Mouse (Mus musculus): ENCODE results near the gene Ube2h. TPM values are rescaled to one million over a fixed set of nuclear protein-coding genes. Genes with fewer than 3 reads are reported as not detected.
A peak's percentile ranks its signal among the peaks of the same experiment; 100 is the strongest.
"Not testable (repeated sequence)": the region's sequence is repeated elsewhere in the genome, so short reads cannot be mapped to it uniquely, and the experiment has no call there.

Gene Ube2h
- polyA plus RNA-seq, 1 experiment: 35.4 TPM

- Histone ChIP-seq H3K4me1 (ENCODE audit: control insufficient read depth, insufficient read depth, low read length) (no peaks in the 10 kb centered on the region), H3K27me3 (ENCODE audit: control insufficient read depth, insufficient read depth, low read length) (no peaks in the 10 kb centered on the region), H3K4me3 (ENCODE audit: control insufficient read depth, low read depth, low read length) (no peak overlapping the region), H3K27ac (ENCODE audit: control insufficient read depth, insufficient read depth, low read depth, low read length) (no peak overlapping the region), H3K36me3 (ENCODE audit: control insufficient read depth, insufficient read depth, low read length) (no peaks in the 10 kb centered on the region)
- TF ChIP-seq POLR2A (IDR thresholded peaks at IDR 0.05; ENCODE audit: control insufficient read depth, low read depth, low read length) (no peak), CTCF (IDR thresholded peaks at IDR 0.05; ENCODE audit: control insufficient read depth, insufficient read depth, insufficient replicate concordance, low read depth, low read length) (no peak)
Measured at GRCm38 (mm10) chr6:30312006-30312405, 7.7 kb upstream of the Ube2h start.

- Histone ChIP-seq H3K36me3 (ENCODE audit: control insufficient read depth, insufficient read depth, low read length) (no peaks in the 10 kb centered on the region), H3K4me1 (ENCODE audit: control insufficient read depth, insufficient read depth, low read length) (peaks cover 2% of the 10 kb centered on the region; the same call in 1 of the 2 replicates), H3K27me3 (ENCODE audit: control insufficient read depth, insufficient read depth, low read length) (no peaks in the 10 kb centered on the region), H3K27ac (ENCODE audit: control insufficient read depth, insufficient read depth, low read depth, low read length) (no peak overlapping the region), H3K4me3 (ENCODE audit: control insufficient read depth, low read depth, low read length) (no peak overlapping the region)
- TF ChIP-seq POLR2A (IDR thresholded peaks at IDR 0.05; ENCODE audit: control insufficient read depth, low read depth, low read length) (no peak), CTCF (IDR thresholded peaks at IDR 0.05; ENCODE audit: control insufficient read depth, insufficient read depth, insufficient replicate concordance, low read depth, low read length) (no peak)
Measured at GRCm38 (mm10) chr6:30308751-30309150, 4.4 kb upstream of the Ube2h start.

- no peak overlapping the region for H3K27ac ChIP-seq (ENCODE audit: control insufficient read depth, insufficient read depth, low read depth, low read length)
- H3K4me3 ChIP-seq (ENCODE audit: control insufficient read depth, low read depth, low read length): no peak overlapping the region
- TF ChIP-seq POLR2A (IDR thresholded peaks at IDR 0.05; ENCODE audit: control insufficient read depth, low read depth, low read length) (no peak), CTCF (IDR thresholded peaks at IDR 0.05; ENCODE audit: control insufficient read depth, insufficient read depth, insufficient replicate concordance, low read depth, low read length) (no peak)
- H3K36me3 ChIP-seq (ENCODE audit: control insufficient read depth, insufficient read depth, low read length): no peaks in the 10 kb centered on the region
- no peaks in the 10 kb centered on the region for H3K27me3 ChIP-seq (ENCODE audit: control insufficient read depth, insufficient read depth, low read length)
- H3K4me1 ChIP-seq (ENCODE audit: control insufficient read depth, insufficient read depth, low read length): peaks cover 8% of the 10 kb centered on the region
Measured at GRCm38 (mm10) chr6:30307691-30308090, 3.4 kb upstream of the Ube2h start.

GRCm38 (mm10) chr6:30303771-30304398 lies 454 bp downstream of the Ube2h start:
- not testable (repeated sequence) for H3K36me3 ChIP-seq (ENCODE audit: control insufficient read depth, insufficient read depth, low read length); H3K27me3 ChIP-seq (ENCODE audit: control insufficient read depth, insufficient read depth, low read length); H3K4me1 ChIP-seq (ENCODE audit: control insufficient read depth, insufficient read depth, low read length)
- Histone ChIP-seq H3K27ac (ENCODE audit: control insufficient read depth, insufficient read depth, low read depth, low read length) (peak overlapping the region; percentile 92), H3K4me3 (ENCODE audit: control insufficient read depth, low read depth, low read length) (peak overlapping the region; percentile 95)

- H3K36me3 ChIP-seq (ENCODE audit: control insufficient read depth, insufficient read depth, low read length): no peaks in the 10 kb centered on the region
- peaks cover 8% of the 10 kb centered on the region for H3K4me1 ChIP-seq (ENCODE audit: control insufficient read depth, insufficient read depth, low read length)
- peak overlapping the region; percentile 95 for H3K4me3 ChIP-seq (ENCODE audit: control insufficient read depth, low read depth, low read length)
- H3K27ac ChIP-seq (ENCODE audit: control insufficient read depth, insufficient read depth, low read depth, low read length): peak overlapping the region; percentile 86
- H3K27me3 ChIP-seq (ENCODE audit: control insufficient read depth, insufficient read depth, low read length): no peaks in the 10 kb centered on the region
- TF ChIP-seq CTCF (IDR thresholded peaks at IDR 0.05; ENCODE audit: control insufficient read depth, insufficient read depth, insufficient replicate concordance, low read depth, low read length) (no peak), POLR2A (IDR thresholded peaks at IDR 0.05; ENCODE audit: control insufficient read depth, low read depth, low read length) (no peak)
Measured at GRCm38 (mm10) chr6:30302781-30303631, 1.3 kb downstream of the Ube2h start.

GRCm38 (mm10) chr6:30302156-30302555 lies 2.2 kb downstream of the Ube2h start:
- Histone ChIP-seq H3K4me3 (ENCODE audit: control insufficient read depth, low read depth, low read length) (peak overlapping the region; percentile 51; the same call in 1 of the 2 replicates), H3K27ac (ENCODE audit: control insufficient read depth, insufficient read depth, low read depth, low read length) (no peak overlapping the region; the same call in 1 of the 2 replicates), H3K27me3 (ENCODE audit: control insufficient read depth, insufficient read depth, low read length) (no peaks in the 10 kb centered on the region), H3K36me3 (ENCODE audit: control insufficient read depth, insufficient read depth, low read length) (no peaks in the 10 kb centered on the region), H3K4me1 (ENCODE audit: control insufficient read depth, insufficient read depth, low read length) (peaks cover 8% of the 10 kb centered on the region)
- TF ChIP-seq CTCF (IDR thresholded peaks at IDR 0.05; ENCODE audit: control insufficient read depth, insufficient read depth, insufficient replicate concordance, low read depth, low read length) (no peak), POLR2A (IDR thresholded peaks at IDR 0.05; ENCODE audit: control insufficient read depth, low read depth, low read length) (no peak)

GRCm38 (mm10) chr6:30300901-30301300 lies 3.4 kb downstream of the Ube2h start:
- no peak for TF ChIP-seq CTCF (IDR thresholded peaks at IDR 0.05; ENCODE audit: control insufficient read depth, insufficient read depth, insufficient replicate concordance, low read depth, low read length)
- TF ChIP-seq POLR2A (IDR thresholded peaks at IDR 0.05; ENCODE audit: control insufficient read depth, low read depth, low read length): no peak
- Histone ChIP-seq H3K36me3 (ENCODE audit: control insufficient read depth, insufficient read depth, low read length) (no peaks in the 10 kb centered on the region), H3K4me3 (ENCODE audit: control insufficient read depth, low read depth, low read length) (peak overlapping the region; percentile 56; the same call in 1 of the 2 replicates), H3K27ac (ENCODE audit: control insufficient read depth, insufficient read depth, low read depth, low read length) (peak overlapping the region; percentile 71), H3K27me3 (ENCODE audit: control insufficient read depth, insufficient read depth, low read length) (no peaks in the 10 kb centered on the region), H3K4me1 (ENCODE audit: control insufficient read depth, insufficient read depth, low read length) (peaks cover 8% of the 10 kb centered on the region)
